Mouse (Mus musculus): ENCODE measurements around the gene Atn1. TPM values are rescaled to one million over a fixed set of nuclear protein-coding genes. Genes with fewer than 3 reads are reported as not detected.

Gene Atn1
- polyA plus RNA-seq, 1 experiment: 83.5 TPM

GRCm38 (mm10) chr6:124779984-124780416 lies 23.7 kb upstream of the Atn1 start:
- H3K27ac ChIP-seq (ENCODE audit: insufficient read depth, low read length): no peak overlapping the region
- H3K4me3 ChIP-seq (replicated peaks; ENCODE audit: insufficient read depth, low read depth, low read length): peak overlapping the region; percentile 15
- TF ChIP-seq CTCF (IDR thresholded peaks at IDR 0.05; ENCODE audit: borderline replicate concordance, insufficient read depth, low read depth, low read length) (no peak), POLR2A (IDR thresholded peaks at IDR 0.05; ENCODE audit: borderline replicate concordance, insufficient read depth, low read length) (no peak)
- 25% methylated on average over 10 of the region's 10 CpGs for WGBS
- DNase-seq: no peak
- no peaks in the 10 kb centered on the region for H3K27me3 ChIP-seq (ENCODE audit: control insufficient read depth, insufficient read depth, low read length)
- H3K4me1 ChIP-seq (ENCODE audit: control insufficient read depth, insufficient read depth, low read length): peaks cover 5% of the 10 kb centered on the region; the same call in 1 of the 2 replicates

- Histone ChIP-seq H3K4me3 (replicated peaks; ENCODE audit: insufficient read depth, low read depth, low read length) (peak within 1 kb of the TSS; percentile 39), H3K4me1 (ENCODE audit: control insufficient read depth, insufficient read depth, low read length) (peaks cover 5% of the 10 kb centered on the region; the same call in 1 of the 2 replicates), H3K27me3 (ENCODE audit: control insufficient read depth, insufficient read depth, low read length) (no peaks in the 10 kb centered on the region), H3K27ac (ENCODE audit: insufficient read depth, low read length) (no peak within 1 kb of the TSS)
- 5% methylated on average over 23 of the region's 23 CpGs for WGBS
- no peak for TF ChIP-seq CTCF (IDR thresholded peaks at IDR 0.05; ENCODE audit: borderline replicate concordance, insufficient read depth, low read depth, low read length)
- no peak for TF ChIP-seq POLR2A (IDR thresholded peaks at IDR 0.05; ENCODE audit: borderline replicate concordance, insufficient read depth, low read length)
- DNase-seq: peak in 1 of 2 experiments; percentile 54
These were observed 23.1 kb upstream of the Atn1 start, which contains the start of gene Lrrc23 for GRCm38 (mm10) chr6:124779222-124779983. Gene Lrrc23, minus strand, starts transcription at chr6:124779727.

GRCm38 (mm10) chr6:124770511-124770910 lies 14.2 kb upstream of the Atn1 start:
- Histone ChIP-seq H3K27ac (ENCODE audit: insufficient read depth, low read length) (peak overlapping the region; percentile 98), H3K4me3 (replicated peaks; ENCODE audit: insufficient read depth, low read depth, low read length) (peak overlapping the region; percentile 3), H3K27me3 (ENCODE audit: control insufficient read depth, insufficient read depth, low read length) (no peaks in the 10 kb centered on the region), H3K4me1 (ENCODE audit: control insufficient read depth, insufficient read depth, low read length) (peaks cover 21% of the 10 kb centered on the region)
- DNase-seq: peak; percentile 60
- 27% methylated on average over 15 of the region's 15 CpGs for WGBS
- peak; percentile 17; the same call in 1 of the 2 replicates for TF ChIP-seq POLR2A (IDR thresholded peaks at IDR 0.05; ENCODE audit: borderline replicate concordance, insufficient read depth, low read length)
- TF ChIP-seq CTCF (IDR thresholded peaks at IDR 0.05; ENCODE audit: borderline replicate concordance, insufficient read depth, low read depth, low read length): no peak

- WGBS: 10% methylated on average over 7 of the region's 7 CpGs
- peak overlapping the region; percentile 98 for H3K27ac ChIP-seq (ENCODE audit: insufficient read depth, low read length)
These were observed 13.7 kb upstream of the Atn1 start for GRCm38 (mm10) chr6:124770013-124770412.

GRCm38 (mm10) chr6:124769101-124769765 lies 12.9 kb upstream of the Atn1 start, which contains the start of gene Eno2:
Gene Eno2, minus strand, starts transcription at chr6:124769673.
- Histone ChIP-seq H3K27me3 (ENCODE audit: control insufficient read depth, insufficient read depth, low read length) (no peaks in the 10 kb centered on the region), H3K4me3 (replicated peaks; ENCODE audit: insufficient read depth, low read depth, low read length) (peak within 1 kb of the TSS; percentile 90), H3K4me1 (ENCODE audit: control insufficient read depth, insufficient read depth, low read length) (peaks cover 21% of the 10 kb centered on the region), H3K27ac (ENCODE audit: insufficient read depth, low read length) (peak within 1 kb of the TSS; percentile 99)
- 2% methylated on average over 54 of the region's 54 CpGs for WGBS
- DNase-seq: peak; percentile 88 to 89
- no peak for TF ChIP-seq CTCF (IDR thresholded peaks at IDR 0.05; ENCODE audit: borderline replicate concordance, insufficient read depth, low read depth, low read length)
- peak; percentile 69 for TF ChIP-seq POLR2A (IDR thresholded peaks at IDR 0.05; ENCODE audit: borderline replicate concordance, insufficient read depth, low read length)

More at GRCm38 (mm10) chr6:124770013-124770412, 13.7 kb upstream of the Atn1 start:
- TF ChIP-seq CTCF (IDR thresholded peaks at IDR 0.05; ENCODE audit: borderline replicate concordance, insufficient read depth, low read depth, low read length): no peak
- TF ChIP-seq POLR2A (IDR thresholded peaks at IDR 0.05; ENCODE audit: borderline replicate concordance, insufficient read depth, low read length): no peak; the same call in 1 of the 2 replicates
- peak in 1 of 2 experiments; percentile 65 for DNase-seq
- H3K4me3 ChIP-seq (replicated peaks; ENCODE audit: insufficient read depth, low read depth, low read length): peak overlapping the region; percentile 90
- H3K4me1 ChIP-seq (ENCODE audit: control insufficient read depth, insufficient read depth, low read length): peaks cover 21% of the 10 kb centered on the region
- no peaks in the 10 kb centered on the region for H3K27me3 ChIP-seq (ENCODE audit: control insufficient read depth, insufficient read depth, low read length)

GRCm38 (mm10) chr6:124768704-124769044 lies 12.3 kb upstream of the Atn1 start:
- TF ChIP-seq POLR2A (IDR thresholded peaks at IDR 0.05; ENCODE audit: borderline replicate concordance, insufficient read depth, low read length) (no peak), CTCF (IDR thresholded peaks at IDR 0.05; ENCODE audit: borderline replicate concordance, insufficient read depth, low read depth, low read length) (no peak)
- peak overlapping the region; percentile 99 for H3K27ac ChIP-seq (ENCODE audit: insufficient read depth, low read length)
- no peak for DNase-seq
- H3K4me1 ChIP-seq (ENCODE audit: control insufficient read depth, insufficient read depth, low read length): peaks cover 24% of the 10 kb centered on the region
- 4% methylated on average over 9 of the region's 9 CpGs for WGBS
- peak overlapping the region; percentile 90 for H3K4me3 ChIP-seq (replicated peaks; ENCODE audit: insufficient read depth, low read depth, low read length)
- no peaks in the 10 kb centered on the region for H3K27me3 ChIP-seq (ENCODE audit: control insufficient read depth, insufficient read depth, low read length)

- WGBS: 6% methylated on average over 19 of the region's 19 CpGs
- Histone ChIP-seq H3K4me1 (ENCODE audit: control insufficient read depth, insufficient read depth, low read length) (peaks cover 27% of the 10 kb centered on the region), H3K4me3 (replicated peaks; ENCODE audit: insufficient read depth, low read depth, low read length) (peak overlapping the region; percentile 90), H3K27me3 (ENCODE audit: control insufficient read depth, insufficient read depth, low read length) (no peaks in the 10 kb centered on the region), H3K27ac (ENCODE audit: insufficient read depth, low read length) (peak overlapping the region; percentile 99)
- peak; percentile 76 to 77 for DNase-seq
- TF ChIP-seq POLR2A (IDR thresholded peaks at IDR 0.05; ENCODE audit: borderline replicate concordance, insufficient read depth, low read length): 0 out of 2 replicates have a peak, but pooled peaks have one; percentile 14
- TF ChIP-seq CTCF (IDR thresholded peaks at IDR 0.05; ENCODE audit: borderline replicate concordance, insufficient read depth, low read depth, low read length): no peak
These were observed 11.8 kb upstream of the Atn1 start for GRCm38 (mm10) chr6:124767920-124768703.

Measured in cerebellum, adult 2 months (tissue).